Mouse (Mus musculus) small intestine, adult 2 months (tissue): ENCODE results near the gene Ntm.

Experiments
- CTCF ChIP-seq: fragments of 200-500 bp; IDR thresholded peaks from 2 replicates; pipeline ENCODE4 v1.5.1; 2012; ENCODE audit warnings: low read depth, mild to moderate bottlenecking, control low read depth, inconsistent platforms, low read length, moderate library complexity, mixed read lengths; ENCODE audit not compliant: insufficient replicate concordance, insufficient read length; ENCODE audit errors: extremely low read depth
- POLR2A ChIP-seq: fragments of 200-500 bp; IDR thresholded peaks from 2 replicates; pipeline ENCODE4 v1.6.1; 2012; ENCODE audit warnings: low read depth, mild to moderate bottlenecking, control low read depth, inconsistent platforms, low read length, moderate library complexity

DNA sequence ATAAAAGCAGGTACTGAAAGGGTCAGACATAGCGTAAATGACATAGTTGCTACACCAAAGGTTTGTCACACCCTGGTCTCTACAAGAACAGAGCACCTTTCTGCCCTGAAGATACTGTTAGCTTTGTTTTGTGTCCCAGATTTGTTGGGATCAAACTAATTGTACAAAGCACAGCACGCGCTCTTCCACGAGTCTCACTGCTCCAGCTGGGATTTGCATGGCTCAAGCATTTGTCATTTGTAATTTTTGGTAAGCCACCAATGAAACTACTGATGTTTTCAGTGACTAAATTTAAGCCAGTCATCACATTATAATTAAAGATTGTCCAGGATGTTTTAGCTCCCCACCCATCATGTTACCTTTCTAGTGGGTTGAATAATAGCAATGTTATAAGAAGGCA, 735.2 kb downstream of the Ntm start:
- no peak for TF ChIP-seq POLR2A
- TF ChIP-seq CTCF, result no peak
